Mouse (Mus musculus) kidney, embryonic 16.5 days (tissue): ENCODE measurements around the gene Rgs1. TPM values are rescaled to one million over a fixed set of nuclear protein-coding genes. Genes with fewer than 3 reads are reported as not detected.
A peak's percentile ranks its signal among the peaks of the same experiment; 100 is the strongest.

ENCODE experiments used
- ATAC-seq: fragments of 200-750 bp; cut with Nextera tagmentation; 2 replicates; pipeline ENCODE4 v1.8.0; 2017; ENCODE audit warnings: moderate TSS enrichment; ENCODE audit not compliant: low FRiP score, low TSS enrichment
- H3K27ac ChIP-seq: fragments of 300-500 bp; sonication (generic); 2 replicates; pipeline ENCODE4 v1.5.1; 2014; ENCODE audit warnings: low read length
- H3K27me3 ChIP-seq: fragments of 300-500 bp; sonication (generic); 2 replicates; pipeline ENCODE4 v1.6.1; 2014; ENCODE audit warnings: low read length, control low read depth, mixed read lengths; ENCODE audit not compliant: insufficient read depth
- H3K36me3 ChIP-seq: fragments of 300-500 bp; sonication (generic); 2 replicates; pipeline ENCODE4 v1.6.1; 2014; ENCODE audit warnings: low read length, control low read depth, mixed read lengths; ENCODE audit not compliant: insufficient read depth
- H3K4me1 ChIP-seq: fragments of 300-500 bp; sonication (generic); 2 replicates; pipeline ENCODE4 v1.6.1; 2014; ENCODE audit warnings: low read length, control low read depth, mixed read lengths; ENCODE audit not compliant: insufficient read depth
- H3K4me2 ChIP-seq: fragments of 300-500 bp; sonication (generic); replicated peaks from 2 replicates; pipeline ENCODE4 v1.6.1; 2014; ENCODE audit warnings: low read depth, low read length
- H3K4me3 ChIP-seq: fragments of 300-500 bp; sonication (generic); 2 replicates; pipeline ENCODE4 v1.5.1; 2014; ENCODE audit warnings: mild to moderate bottlenecking, low read length
- H3K9ac ChIP-seq: fragments of 300-500 bp; sonication (generic); replicated peaks from 2 replicates; pipeline ENCODE4 v1.6.1; 2014; ENCODE audit warnings: low read length
- H3K9me3 ChIP-seq: fragments of 300-500 bp; sonication (generic); 2 replicates; pipeline ENCODE4 v1.6.1; 2016; ENCODE audit warnings: low read length, control low read depth
- WGBS: fragments of 180-500 bp; shearing (Covaris S2); extraction: QIAGEN DNeasy Blood & Tissue Kit; methylation state at CpG from one replicate; pipeline ENCODE4 v1.1.7; 2014; 5-methylcytosine and 5-hydroxymethylcytosine counted together
- polyA plus RNA-seq: library from polyadenylated mRNA; unstranded; fragments of >200 nt; fragmentation: Nextera tagmentation; extraction: Ambion mirVana; gene quantifications from 2 replicates; pipeline ENCODE4 v1.2.1, GENCODE M21; 2015

The Rgs1 gene
- polyA plus RNA-seq, 1 experiment from 2014 or later: not detected

- Histone ChIP-seq H3K4me3 (no peak overlapping the region), H3K9me3 (no peaks in the 10 kb centered on the region), H3K27ac (no peak overlapping the region), H3K4me1 (no peaks in the 10 kb centered on the region), H3K4me2 (no peak overlapping the region), H3K9ac (no peak overlapping the region), H3K36me3 (no peaks in the 10 kb centered on the region), H3K27me3 (no peaks in the 10 kb centered on the region)
- ATAC-seq: no peak
- 55% methylated on average over 2 of the region's 2 CpGs for WGBS
Observed at GRCm38 (mm10) chr1:144256556-144257331, 7.7 kb upstream of the Rgs1 start.

- H3K27ac ChIP-seq: no peak overlapping the region
- H3K4me2 ChIP-seq: no peak overlapping the region
- H3K27me3 ChIP-seq: no peaks in the 10 kb centered on the region
- WGBS: 89% methylated on average over 3 of the region's 3 CpGs
- no peak overlapping the region for H3K4me3 ChIP-seq
- no peaks in the 10 kb centered on the region for H3K9me3 ChIP-seq
- ATAC-seq: no peak
- H3K4me1 ChIP-seq: no peaks in the 10 kb centered on the region
- no peak overlapping the region for H3K9ac ChIP-seq
- H3K36me3 ChIP-seq: no peaks in the 10 kb centered on the region
Observed at GRCm38 (mm10) chr1:144248206-144248605, 836 bp downstream of the Rgs1 start.

- no peak overlapping the region for H3K9ac ChIP-seq
- H3K36me3 ChIP-seq: no peaks in the 10 kb centered on the region
- no peaks in the 10 kb centered on the region for H3K4me1 ChIP-seq
- H3K4me3 ChIP-seq: no peak overlapping the region
- H3K27ac ChIP-seq: no peak overlapping the region
- H3K27me3 ChIP-seq: no peaks in the 10 kb centered on the region
- WGBS: 93% methylated on average over 1 of the region's 1 CpGs
- no peak for ATAC-seq
- H3K4me2 ChIP-seq: no peak overlapping the region
- no peaks in the 10 kb centered on the region for H3K9me3 ChIP-seq
Observed at GRCm38 (mm10) chr1:144247382-144247781, 1.7 kb downstream of the Rgs1 start.

GRCm38 (mm10) chr1:144243511-144243910 lies 5.5 kb downstream of the Rgs1 start:
- Histone ChIP-seq H3K27me3 (no peaks in the 10 kb centered on the region), H3K36me3 (no peaks in the 10 kb centered on the region), H3K9ac (no peak overlapping the region), H3K27ac (no peak overlapping the region), H3K4me3 (no peak overlapping the region), H3K9me3 (no peaks in the 10 kb centered on the region), H3K4me2 (no peak overlapping the region), H3K4me1 (no peaks in the 10 kb centered on the region)
- WGBS: 68% methylated on average over 1 of the region's 1 CpGs
- peak; percentile 75; the same call in 1 of the 2 replicates for ATAC-seq

- H3K4me2 ChIP-seq: no peak overlapping the region
- 79% methylated on average over 2 of the region's 2 CpGs for WGBS
- no peak for ATAC-seq
- no peak overlapping the region for H3K9ac ChIP-seq
- no peaks in the 10 kb centered on the region for H3K9me3 ChIP-seq
- H3K27ac ChIP-seq: no peak overlapping the region
- no peak overlapping the region for H3K4me3 ChIP-seq
- H3K27me3 ChIP-seq: no peaks in the 10 kb centered on the region
- H3K36me3 ChIP-seq: no peaks in the 10 kb centered on the region
- no peaks in the 10 kb centered on the region for H3K4me1 ChIP-seq
Observed at GRCm38 (mm10) chr1:144239195-144239594, 9.8 kb downstream of the Rgs1 start.

DNA sequence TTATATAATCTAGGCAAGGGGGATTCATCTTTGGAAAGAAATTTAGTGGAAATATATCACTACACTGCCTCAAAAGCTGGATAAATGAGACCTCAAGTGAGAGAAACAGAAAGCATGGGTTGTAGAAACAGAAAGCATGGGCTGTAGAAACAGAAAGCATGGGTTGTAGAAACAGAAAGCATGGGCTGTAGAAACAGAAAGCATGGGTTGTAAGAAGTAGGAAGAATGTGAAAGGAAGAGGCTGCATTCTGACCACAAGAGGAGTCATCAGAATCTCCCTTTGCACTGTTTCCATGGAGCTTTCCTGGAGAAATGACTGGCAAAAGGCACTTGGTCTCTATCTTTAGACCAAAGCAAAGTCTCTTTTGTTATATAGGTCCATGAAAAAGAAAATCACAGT lies 33.8 kb downstream of the Rgs1 start:
- Histone ChIP-seq H3K4me2 (no peak overlapping the region), H3K27ac (no peak overlapping the region), H3K36me3 (no peaks in the 10 kb centered on the region), H3K27me3 (no peaks in the 10 kb centered on the region), H3K4me1 (no peaks in the 10 kb centered on the region), H3K9me3 (no peaks in the 10 kb centered on the region), H3K9ac (no peak overlapping the region), H3K4me3 (no peak overlapping the region)
- no peak for ATAC-seq

DNA sequence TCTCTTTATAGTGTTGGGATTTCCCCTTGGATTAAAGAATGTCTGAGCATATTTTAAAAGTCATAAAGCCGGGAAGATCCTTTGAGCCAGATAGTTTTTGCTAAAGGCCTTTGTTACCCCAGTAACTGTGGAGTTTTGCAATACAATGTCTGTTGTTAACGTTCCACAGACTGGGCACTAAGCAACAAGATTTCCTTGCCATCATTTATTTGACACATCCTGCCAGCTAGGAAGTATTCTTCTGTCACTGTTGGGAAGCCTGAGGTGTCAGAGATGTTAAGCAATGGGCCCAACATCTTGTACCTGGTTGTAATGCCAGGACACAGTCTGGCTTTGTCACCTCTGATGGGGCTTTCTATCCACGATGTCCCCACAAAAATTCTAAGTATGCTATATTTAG lies 38.1 kb downstream of the Rgs1 start:
- no peak overlapping the region for H3K4me2 ChIP-seq
- no peak overlapping the region for H3K4me3 ChIP-seq
- H3K4me1 ChIP-seq: no peaks in the 10 kb centered on the region
- H3K27ac ChIP-seq: no peak overlapping the region
- H3K9me3 ChIP-seq: no peaks in the 10 kb centered on the region
- 71% methylated on average over 3 of the region's 3 CpGs for WGBS
- ATAC-seq: no peak
- no peaks in the 10 kb centered on the region for H3K27me3 ChIP-seq
- H3K36me3 ChIP-seq: no peaks in the 10 kb centered on the region
- H3K9ac ChIP-seq: no peak overlapping the region

DNA sequence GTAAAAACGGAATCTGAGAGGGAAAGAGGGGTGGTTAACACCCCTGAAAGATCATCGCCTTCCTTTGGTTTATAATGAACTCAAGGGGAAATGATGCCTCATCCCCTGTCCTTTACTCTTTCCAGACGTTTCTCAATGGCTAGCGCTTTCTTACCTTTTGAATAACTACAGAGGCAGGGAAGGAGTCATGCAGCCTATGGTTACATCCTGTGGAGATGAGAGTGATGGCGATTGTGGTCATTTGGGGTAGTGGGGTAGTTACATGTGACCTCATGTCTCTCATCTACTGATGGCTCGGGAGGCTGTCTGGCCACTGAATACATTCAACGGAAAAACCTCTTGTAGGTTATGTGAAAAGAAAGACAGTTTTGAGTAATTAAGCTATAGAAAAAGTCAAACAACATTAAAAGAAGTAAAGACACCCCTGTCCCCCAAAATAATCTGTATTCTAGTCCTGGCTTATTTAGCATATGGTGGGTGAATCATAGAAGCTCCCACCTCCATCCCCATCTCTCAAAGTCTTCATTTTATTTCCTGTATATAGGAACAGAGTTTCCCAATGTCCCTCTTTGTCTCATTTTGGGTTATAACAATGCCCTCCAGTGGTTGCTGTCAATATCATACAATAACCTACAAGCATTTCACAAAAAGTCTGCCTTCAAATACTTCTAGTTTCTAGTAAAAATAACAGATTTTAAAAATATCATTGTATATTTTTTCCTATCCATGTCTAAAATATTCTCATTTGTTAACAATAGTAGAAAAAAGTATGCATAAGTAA lies 42.6 kb downstream of the Rgs1 start:
- WGBS: 72% methylated on average over 7 of the region's 7 CpGs
- H3K9ac ChIP-seq: no peak overlapping the region
- no peaks in the 10 kb centered on the region for H3K27me3 ChIP-seq
- H3K9me3 ChIP-seq: no peaks in the 10 kb centered on the region
- H3K4me2 ChIP-seq: no peak overlapping the region
- no peak overlapping the region for H3K27ac ChIP-seq
- no peak overlapping the region for H3K4me3 ChIP-seq
- no peaks in the 10 kb centered on the region for H3K36me3 ChIP-seq
- no peaks in the 10 kb centered on the region for H3K4me1 ChIP-seq
- no peak for ATAC-seq

DNA sequence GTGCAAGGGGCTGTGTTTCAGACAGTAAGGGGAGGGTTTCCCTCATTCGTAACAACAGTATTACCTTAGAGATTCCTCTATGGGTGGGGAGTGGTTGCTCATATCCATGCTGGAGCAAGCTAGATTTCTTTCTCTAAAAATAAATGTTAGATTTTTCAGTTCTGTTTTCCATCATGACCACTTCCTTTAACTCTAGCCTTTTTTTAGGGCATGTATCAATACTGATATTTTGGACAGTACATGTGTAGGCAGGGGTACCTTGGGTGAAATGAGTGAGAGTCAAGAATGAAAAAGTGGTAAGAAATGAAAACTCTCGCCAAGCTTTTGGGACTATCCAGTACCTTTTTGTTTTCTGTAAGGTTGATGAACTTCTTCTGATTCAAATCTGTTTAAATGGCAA lies 44.3 kb downstream of the Rgs1 start:
- no peaks in the 10 kb centered on the region for H3K4me1 ChIP-seq
- H3K27ac ChIP-seq: no peak overlapping the region
- no peak overlapping the region for H3K4me3 ChIP-seq
- no peak for ATAC-seq
- H3K27me3 ChIP-seq: no peaks in the 10 kb centered on the region
- WGBS: 85% methylated on average over 2 of the region's 2 CpGs
- no peak overlapping the region for H3K9ac ChIP-seq
- no peaks in the 10 kb centered on the region for H3K9me3 ChIP-seq
- H3K4me2 ChIP-seq: no peak overlapping the region
- no peaks in the 10 kb centered on the region for H3K36me3 ChIP-seq

DNA sequence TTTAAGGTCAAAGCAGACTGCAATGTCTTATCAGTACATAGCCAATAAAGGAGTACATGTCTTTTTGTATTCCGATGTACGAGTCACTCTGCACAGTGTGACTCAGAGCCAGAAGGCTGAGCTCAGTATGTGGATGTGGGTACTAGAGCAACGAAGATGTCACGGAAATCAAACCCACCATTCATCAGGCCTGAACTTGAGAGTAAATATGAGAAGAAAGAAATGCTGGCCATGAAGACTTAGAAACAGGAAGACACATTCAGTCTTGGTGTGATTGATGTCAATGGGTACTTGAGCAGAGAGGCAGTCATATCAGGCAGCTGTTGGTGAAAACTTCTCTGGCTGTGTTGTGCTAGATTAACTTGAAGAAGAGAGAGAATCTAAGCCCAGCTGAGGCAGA lies 46.1 kb downstream of the Rgs1 start:
- Histone ChIP-seq H3K4me2 (no peak overlapping the region), H3K27ac (no peak overlapping the region), H3K4me3 (no peak overlapping the region), H3K36me3 (no peaks in the 10 kb centered on the region), H3K27me3 (no peaks in the 10 kb centered on the region), H3K9me3 (no peaks in the 10 kb centered on the region), H3K4me1 (no peaks in the 10 kb centered on the region), H3K9ac (no peak overlapping the region)
- no peak for ATAC-seq
- 90% methylated on average over 4 of the region's 4 CpGs for WGBS
